Mouse (Mus musculus): ENCODE results near the gene Akap2.

- TF ChIP-seq POLR2A (IDR thresholded peaks at IDR 0.05; ENCODE audit: extremely low read depth, insufficient read depth, low read length) = no peak
- no peak for TF ChIP-seq CTCF (IDR thresholded peaks at IDR 0.05; ENCODE audit: low read depth, low read length)
Measured at GRCm38 (mm10) chr4:57866990-57867389, 149.5 kb downstream of the Akap2 start.
